Mouse (Mus musculus) cerebellum, adult 8-10 months (tissue): Measurements from ENCODE around the gene Dynlt1b.
"Not testable (repeated sequence)": the region's sequence is repeated elsewhere in the genome, so short reads cannot be mapped to it uniquely, and the experiment has no call there.

Experiments used
- DNase-seq: peaks from one replicate; pipeline ENCODE4 v3.0.0; 2022

Dynlt1b gene

DNA sequence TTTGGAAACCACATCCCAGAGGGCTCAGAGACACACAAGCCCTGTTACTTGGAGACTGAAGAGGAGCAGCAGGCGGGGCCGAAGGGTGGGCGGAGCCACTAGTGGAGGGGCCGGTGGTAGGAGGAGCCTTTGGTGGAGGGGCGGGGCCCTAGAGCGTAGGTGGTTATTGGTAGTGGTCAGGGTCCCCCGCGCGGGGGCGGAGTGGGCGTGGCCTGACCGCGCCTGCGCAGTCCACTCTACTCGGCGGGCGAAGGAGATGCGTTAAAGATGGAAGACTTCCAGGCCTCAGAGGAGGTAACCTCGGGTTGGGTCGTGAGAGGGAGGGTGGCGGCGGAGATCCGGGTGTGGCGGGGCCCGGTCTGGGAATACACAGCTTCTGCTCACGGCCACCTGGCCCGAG is at the start of gene Dynlt1b:
TSS of gene Dynlt1b (plus strand) at position 168 of the 400 bp plus-strand sequence.
- peak; percentile 100 for DNase-seq

DNA sequence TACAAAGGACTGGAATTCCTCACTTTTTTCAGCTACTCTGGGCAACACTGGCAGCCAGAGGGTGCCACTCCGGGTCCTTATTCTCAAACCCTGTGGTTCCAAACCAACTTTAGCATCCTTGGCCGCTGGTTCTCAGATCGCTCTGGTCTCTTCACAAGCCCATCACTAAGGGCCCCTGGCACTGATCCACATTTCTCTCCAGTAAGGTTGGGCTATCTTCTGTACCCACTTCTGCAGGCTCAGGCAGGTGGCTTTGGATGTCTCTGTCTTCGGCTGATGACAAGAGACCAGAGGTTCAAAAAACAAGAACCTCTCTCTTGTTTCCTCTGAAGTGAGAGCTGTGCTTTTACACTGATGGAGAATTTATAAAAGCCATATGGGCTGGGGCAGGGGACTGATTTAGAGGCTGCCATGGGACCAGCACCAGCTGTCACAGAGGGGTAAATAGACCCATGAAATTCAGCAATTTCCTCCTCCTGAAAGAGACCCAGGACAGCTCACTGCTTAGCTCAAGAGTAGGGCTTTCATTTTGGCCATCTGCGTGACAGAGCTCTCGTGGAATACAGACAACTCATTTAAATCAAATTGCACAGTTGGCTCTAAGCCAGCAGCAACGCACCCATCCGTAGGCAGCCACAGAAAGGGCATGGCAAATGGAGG is 49.6 kb upstream of the Dynlt1b start:
- not testable (repeated sequence) for DNase-seq

DNA sequence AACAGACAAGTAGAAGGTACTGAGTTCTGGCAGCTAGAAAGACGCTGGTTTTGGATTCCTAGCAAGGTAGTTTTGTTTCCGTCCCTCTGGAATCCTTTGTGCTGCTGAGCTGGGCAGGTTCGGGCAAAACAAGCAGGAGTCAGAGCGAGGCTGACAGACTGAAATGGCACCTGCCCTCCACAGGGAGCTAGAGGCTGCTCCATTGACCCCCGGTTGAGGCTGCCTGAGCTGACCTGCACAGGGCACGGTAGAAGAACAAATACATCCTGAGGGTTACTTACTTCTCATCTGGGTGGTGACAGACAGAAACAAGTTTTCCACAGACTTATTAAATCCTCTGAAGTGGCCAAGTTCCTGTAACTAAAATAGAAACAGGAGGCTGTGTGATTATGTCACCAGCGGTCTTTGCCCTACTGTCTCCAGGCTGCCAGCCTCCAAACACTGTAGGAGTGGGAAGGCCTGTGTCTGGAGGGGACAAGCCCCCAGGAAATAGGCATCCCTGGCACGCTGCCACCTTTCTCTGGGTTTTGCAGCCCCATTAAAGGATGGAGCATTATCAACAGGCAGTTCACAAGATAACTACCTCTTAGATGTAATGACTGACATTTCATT is 48.7 kb upstream of the Dynlt1b start:
- not testable (repeated sequence) for DNase-seq

DNA sequence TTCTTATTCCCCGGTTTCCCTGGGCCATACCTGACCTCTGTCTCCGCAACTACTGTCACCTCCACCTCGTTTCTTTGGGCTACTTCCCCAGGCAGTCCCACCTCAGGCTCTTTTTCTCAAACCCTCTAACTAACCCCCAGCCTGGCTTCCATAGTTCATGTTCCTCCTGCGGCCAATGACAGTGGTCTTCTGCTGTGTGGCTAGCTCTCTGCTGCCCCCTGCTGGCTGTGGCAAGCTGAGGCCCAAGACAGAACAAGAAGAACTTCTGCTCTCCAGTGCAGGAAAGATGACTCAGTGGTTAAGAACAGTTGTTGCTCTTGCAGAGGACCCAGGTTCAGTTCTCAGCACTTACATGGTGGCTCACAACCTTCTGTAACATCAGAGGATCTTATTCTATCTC is 43.0 kb upstream of the Dynlt1b start:
- DNase-seq, result not testable (repeated sequence)

DNA sequence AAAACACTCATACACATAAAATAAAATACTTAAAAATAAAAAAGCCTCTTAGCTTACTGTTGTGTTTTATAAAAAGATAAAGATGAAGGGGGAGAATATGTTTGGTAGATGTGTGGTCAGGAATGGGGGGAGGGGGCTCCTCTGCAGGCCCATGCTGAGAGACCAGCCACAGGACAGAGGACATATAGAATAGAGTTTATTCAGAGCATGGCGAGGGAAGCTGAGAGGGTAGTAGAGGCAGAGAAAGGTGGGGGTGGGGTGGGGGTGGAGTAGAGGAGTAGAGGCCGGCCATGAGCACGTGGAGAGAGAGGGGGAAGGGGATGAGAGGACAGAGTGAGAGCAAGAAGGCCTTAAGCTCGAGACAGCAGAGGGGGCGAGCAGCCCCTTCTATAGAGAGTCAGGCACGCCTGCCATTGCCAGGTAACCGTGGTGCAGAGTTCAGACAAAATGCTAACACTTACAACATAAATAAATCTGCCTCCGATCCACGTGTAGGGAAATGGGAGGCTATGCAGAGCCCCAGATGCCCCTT is 42.5 kb upstream of the Dynlt1b start:
- not testable (repeated sequence) for DNase-seq

DNA sequence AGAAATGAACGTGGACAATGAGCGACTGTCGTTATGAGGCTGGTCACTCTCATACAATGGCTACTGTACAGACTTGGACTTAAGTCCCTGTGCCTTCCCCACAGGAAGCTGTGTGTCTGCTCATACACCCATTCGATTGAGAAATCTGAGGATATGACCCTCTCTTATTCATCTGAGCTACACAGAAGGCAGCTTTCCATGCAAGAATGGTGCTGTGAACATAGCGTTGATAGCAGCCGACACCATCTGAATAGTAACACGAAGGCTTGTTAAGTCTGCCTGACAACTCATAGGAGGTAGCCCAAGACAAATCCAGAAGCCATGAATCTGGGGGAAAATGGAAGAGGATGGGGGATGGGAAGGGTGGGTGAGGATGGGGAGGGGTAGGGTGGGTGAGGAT is 40.4 kb upstream of the Dynlt1b start:
- not testable (repeated sequence) for DNase-seq

DNA sequence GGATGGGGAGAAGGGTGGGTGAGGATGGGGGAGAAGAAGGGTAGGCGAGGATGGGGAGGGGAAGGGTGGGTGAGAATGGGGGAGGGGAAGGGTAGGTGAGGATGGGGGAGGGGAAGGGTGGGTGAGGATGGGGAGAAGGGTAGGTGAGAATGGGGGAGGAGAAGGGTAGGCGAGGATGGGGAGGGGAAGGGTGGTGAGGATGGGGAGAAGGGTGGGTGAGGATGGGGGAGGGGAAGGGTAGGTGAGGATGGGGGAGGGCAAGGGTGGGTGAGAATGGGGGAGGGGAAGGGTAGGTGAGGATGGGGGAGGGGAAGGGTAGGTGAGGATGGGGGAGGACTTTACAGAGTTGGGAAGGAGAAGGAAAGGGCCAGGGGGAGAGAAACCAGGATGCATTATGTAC is 39.2 kb upstream of the Dynlt1b start:
- not testable (repeated sequence) for DNase-seq

DNA sequence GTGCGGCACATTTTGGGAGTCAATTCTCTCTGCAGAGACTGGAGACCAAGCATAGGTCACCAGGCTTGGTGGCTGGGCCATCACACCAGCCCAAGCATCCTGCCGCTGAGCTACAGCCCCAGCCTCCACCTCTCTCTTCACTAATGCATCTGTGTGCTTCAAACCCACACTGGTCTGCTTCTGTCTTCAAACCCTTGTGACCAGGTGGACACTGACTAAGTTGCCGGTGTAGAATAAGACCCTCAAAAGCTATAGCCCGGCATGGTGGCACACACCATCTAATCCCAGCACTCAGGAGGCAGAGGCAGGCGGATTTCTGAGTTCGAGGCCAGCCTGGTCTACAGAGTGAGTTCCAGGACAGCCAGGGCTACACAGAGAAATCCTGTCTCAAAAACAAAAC is 38.2 kb upstream of the Dynlt1b start:
- not testable (repeated sequence) for DNase-seq

DNA sequence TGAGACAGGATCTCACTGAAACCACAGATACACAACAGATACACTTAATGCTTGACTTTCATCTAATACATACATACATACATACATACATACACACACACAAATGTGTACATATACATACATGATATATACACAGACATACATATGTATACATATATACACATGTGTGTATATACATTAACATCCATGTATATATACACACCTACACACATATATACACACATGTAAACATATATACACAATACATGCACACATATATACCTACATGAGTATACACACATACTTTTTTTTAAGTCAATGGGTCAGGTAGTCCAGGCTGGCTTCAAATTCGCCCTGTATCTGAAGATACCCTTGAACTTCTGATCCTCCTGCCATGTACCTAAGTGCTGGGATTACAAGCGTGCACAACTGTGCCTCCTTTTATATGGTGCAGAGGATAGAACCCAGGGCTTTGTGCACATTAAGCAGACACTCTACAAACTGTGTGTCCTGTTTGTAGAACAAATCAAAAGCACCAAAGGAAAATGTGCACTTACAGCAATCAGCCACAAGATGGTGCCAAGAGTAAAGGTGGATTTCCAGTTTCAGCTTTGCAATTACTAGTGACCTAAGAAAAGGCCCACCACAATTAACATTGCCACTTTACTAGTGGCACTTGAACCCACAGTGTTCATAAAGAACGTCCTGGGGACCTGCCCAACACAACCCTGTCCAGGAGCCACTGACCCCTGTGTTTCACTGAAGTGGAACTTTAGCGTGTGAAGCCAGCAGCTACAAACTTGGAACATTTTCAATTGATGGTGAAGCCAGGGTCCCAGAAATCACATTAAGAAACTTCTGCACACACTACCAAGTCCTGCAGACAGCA is 37.2 kb upstream of the Dynlt1b start:
- not testable (repeated sequence) for DNase-seq

DNA sequence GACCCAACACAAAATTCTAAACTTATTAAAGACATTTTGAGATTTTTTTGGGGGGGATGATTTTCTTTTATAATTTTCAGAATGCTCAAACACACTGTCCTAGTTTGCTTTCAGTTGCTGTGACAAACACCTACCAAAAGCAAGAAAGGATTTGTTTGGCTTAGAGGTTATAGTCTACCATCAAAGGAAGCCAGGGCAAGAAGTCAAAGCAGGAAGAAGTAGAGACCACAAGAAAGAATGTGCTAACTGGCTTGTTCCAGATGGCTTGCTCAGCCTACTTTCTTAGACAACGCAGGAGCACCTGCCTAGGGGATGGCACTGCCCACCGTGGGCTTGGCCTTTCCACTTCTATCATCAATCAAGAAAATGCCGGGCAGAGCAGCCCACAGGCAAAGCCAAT is 31.8 kb upstream of the Dynlt1b start:
- not testable (repeated sequence) for DNase-seq

DNA sequence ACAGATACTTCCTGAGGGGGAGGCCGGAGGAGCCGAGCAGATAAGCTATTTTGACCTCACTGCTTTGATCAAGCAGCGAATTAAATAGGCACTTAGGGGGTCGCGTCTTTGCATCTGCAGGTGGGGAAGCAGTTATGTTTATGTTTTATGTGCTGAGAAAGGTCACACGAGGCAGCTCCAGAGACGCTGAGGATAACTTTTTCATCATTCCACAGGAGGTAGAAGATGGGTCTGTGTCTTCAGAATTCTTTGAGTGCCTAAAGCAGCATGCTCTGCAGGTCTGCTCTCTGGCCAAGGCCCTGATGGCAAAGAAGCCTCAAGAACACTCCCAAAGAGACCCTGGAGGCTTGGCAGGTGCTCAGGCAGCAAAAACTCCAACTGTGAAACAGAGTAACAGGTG is 31.1 kb upstream of the Dynlt1b start:
- DNase-seq, result not testable (repeated sequence)

DNA sequence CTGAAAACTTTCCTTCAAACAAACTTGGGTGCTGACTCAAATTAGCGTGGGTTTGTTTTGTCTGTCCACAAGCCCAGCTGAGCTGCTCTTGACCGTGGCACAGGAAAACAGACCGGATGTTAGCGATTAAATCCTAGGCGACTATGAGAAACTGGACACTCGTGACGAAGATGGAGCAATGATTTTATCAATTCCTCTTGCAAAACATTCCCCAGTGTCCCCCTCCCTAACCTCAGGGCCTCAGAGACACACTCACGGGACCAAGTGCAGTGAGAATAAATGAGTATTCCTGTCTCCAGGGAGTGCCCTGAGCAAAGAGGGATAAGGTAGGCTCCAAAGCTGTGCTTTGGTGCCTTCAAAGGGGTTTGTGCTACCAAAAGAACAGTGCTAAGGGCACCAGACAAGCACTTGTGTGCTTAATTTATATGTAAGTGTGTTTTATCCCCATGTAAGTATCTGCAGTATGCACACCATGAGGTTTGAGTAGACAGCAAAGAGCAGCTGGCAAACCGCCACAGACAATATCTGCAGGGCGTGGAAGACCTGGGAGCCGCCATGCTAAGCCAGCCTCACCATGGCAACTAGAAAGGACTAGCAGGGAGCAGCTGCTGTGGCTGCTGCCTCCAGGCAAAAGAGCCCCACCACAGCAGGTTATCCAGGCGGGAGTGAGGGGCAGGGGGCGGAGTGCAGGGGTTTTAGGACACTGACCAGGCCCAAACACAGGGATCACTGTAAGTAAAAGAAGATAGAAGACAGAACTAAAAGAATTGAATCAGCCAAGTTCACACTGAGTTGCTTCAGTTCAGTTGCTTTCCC is 30.4 kb upstream of the Dynlt1b start:
- DNase-seq, result not testable (repeated sequence)

DNA sequence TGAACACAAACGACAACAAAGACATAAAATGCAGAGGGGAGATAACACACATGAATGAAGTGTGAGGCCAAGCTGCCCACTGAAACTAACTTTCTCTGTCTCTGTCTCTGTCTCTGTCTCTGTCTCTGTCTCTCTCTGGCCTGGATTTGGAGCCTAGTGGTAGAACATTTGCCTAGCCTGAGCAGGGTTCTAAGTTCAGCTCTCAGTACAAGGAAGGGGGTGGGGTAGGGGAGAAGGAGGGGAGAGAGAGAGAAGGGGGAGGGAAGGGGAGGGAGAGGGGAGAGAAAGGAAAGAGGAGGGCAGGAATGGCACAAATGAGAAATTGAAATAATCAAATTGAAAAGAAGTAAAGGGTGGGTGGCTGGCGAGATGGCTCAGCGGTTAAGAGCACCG is 29.8 kb upstream of the Dynlt1b start:
- DNase-seq, result not testable (repeated sequence)

DNA sequence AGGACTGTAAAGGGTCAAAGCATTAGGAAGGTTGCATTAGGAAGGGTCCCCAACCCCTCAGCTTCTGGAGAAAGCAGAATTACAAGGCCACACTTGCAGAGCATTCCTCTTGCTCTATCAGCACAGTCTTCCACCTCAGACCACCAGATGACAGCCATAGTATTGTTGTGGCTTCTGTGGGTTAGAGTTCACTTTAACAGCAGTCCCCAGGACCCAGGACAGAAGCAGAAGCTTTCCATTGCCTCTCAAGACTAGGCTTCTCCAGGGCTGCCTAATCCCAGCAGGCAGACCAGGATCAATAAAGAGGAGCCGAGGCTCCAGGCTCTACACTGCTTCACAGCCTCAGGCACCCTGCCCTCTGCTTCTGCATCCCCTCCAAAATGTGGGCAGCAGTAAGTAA is 25.4 kb upstream of the Dynlt1b start:
- not testable (repeated sequence) for DNase-seq

DNA sequence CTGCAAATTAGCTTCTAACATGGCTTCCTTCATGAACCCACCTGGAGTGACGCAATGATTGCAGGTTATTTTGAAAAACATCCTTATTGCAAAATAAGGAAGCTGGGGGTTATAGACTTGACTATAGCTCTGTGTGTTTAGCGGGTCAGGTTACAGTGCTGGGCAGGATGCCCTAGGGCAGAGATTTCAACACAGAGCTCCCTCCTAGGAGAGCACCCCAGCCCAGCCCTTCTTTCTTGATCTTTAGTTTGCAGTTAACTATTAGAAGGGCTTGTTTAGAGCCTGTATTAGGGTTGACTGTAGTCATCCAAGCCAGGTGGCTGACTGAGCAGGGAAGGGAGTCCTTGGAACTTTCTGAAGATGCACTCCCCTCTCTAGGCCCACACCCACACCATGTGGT is 22.9 kb upstream of the Dynlt1b start:
- DNase-seq, result not testable (repeated sequence)

DNA sequence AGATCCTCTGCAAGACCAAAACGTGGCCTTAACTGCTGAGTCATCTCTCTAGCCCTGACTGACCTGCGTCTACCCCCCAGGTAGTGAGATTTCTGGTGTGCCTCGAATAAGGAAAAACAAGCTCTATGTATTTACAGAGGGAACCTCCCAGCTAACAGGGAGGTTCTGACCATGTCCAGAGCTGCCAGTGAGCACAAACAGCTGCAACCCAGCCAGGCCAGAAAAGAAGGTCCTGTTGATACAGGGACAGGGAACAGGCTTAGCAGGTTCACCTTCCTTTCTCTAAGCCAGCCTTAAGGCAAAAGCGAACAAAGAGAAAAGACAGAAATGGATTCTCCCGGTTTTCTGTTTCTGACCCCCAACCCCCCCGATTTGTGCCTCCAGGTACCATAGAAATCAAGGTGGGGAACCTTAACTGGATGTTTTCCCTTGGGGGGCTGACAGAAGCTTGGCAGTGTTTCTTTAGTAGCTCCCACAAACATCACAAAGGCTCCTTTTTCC is 19.1 kb upstream of the Dynlt1b start:
- not testable (repeated sequence) for DNase-seq

DNA sequence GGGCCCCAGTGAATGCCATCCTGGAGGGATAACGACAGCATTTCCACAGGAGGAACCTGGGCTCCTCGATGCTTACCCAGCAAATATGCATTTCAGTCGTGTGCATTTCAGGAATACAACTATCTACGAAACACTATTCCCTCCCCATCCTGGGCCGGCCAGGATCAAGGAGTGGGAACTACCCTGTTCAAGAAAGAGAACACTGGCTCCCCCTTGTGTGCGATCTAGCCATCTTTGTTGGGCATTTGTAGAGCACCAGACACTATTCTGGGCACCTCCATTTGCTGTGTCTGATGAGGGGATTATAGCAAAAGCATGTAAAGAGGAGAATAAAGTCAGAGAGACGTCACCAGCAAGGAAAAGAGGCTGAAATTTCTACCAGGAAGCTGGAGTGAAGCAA is 12.8 kb upstream of the Dynlt1b start:
- DNase-seq, result not testable (repeated sequence)

DNA sequence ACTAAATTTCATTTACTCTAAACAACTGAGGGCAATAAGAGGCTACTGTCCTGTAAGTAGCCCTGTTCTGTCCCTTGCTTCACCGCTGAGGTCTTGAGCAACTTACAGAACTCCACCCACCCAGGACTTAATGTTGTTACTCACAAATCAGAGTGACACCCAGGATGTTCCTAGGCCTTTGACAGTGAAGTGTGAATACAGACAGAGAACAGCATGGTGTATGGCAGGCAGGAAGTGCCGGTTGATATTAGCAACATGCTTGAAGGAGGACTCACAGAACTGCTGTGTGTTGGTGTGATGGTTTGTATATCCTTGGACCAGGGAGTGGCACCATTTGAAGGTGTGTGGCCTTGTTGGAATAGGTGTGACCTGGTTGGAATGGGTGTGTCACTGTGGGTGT is 9.4 kb upstream of the Dynlt1b start:
- not testable (repeated sequence) for DNase-seq

DNA sequence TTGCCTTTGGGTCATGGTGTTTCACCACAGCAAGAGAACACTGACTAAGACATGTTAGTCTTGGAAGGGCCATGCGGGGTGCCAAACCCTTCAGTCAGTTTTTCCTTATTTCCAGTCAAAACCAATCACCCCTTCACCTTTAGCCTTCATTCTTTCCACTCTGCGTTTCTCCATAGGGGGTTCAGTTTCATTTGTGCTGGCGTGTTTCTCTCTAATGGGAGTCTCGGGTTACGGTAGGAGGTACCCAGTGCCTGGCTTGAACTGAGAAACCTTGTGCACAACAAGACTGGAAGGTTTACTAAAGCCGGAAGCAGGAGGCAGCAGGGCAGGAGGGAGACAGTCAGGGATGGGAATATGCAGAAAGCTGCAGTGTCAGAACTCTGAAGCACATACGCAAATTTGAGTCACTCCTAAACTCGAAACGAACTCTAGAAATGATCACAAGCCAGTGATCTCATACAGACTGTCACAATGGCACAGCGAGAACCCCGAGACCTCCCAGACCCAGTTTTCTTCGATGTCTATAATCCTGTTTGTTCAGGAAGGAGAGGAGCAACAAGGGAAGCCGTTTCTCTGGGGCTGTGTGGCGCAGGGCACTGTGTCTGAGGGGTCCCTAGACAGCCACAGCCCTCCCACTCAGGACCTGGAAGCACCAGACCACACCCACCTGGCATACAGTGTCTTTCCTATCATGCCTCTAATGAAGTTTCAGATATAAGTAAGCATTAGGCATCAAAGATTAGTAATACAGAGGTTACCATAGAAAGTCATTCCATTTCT is 8.2 kb upstream of the Dynlt1b start:
- DNase-seq, result not testable (repeated sequence)

DNA sequence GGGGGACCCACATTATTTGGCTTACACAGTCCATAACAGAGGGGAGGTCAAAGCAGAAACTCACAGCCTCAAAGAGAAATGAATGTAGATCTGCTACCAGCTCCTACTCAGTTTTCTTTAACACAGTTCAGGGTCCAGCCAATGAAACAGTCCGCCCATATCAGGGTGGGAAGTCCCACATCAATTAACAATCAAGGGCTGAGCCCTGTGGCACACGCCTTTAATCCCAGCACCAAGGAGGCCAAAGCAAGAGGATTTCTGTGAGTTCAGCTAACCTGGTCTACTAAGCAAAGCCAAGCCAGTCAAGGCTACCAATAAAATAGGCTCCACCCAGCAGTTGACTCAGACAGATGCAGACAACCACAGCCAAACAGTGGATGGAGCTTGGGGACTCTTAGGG is 7.5 kb upstream of the Dynlt1b start:
- not testable (repeated sequence) for DNase-seq

DNA sequence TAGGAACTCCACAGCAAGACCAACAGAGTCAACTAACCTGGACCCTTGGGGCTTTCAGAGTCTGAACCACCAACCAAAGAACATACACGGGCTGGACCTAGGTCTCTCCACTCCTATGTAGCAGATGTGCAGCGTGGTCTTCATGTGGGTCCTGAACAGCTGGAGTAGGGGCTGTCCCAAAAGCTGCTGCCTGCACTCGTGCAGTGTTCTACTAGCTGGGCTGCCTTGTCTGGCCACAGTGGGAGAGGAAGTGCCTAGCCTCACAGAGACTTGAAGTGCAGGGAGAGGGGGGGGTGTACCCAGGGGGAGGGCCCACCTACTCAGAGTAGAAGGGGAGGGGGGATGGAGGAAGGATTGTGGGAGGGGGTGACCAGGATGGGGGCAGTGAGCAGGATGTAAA is 7.1 kb upstream of the Dynlt1b start:
- not testable (repeated sequence) for DNase-seq
